Mouse (Mus musculus) MEL (cell line): Measurements from ENCODE around the gene Gm10300. TPM values are rescaled to one million over a fixed set of nuclear protein-coding genes. Genes with fewer than 3 reads are reported as not detected.

ENCODE experiments used
- DNase-seq: peaks from one replicate; pipeline ENCODE4 v3.0.0; 2011; ENCODE audit warnings: low read depth, low spot score
- H3K27ac ChIP-seq: 2 replicates; pipeline ENCODE4 v1.5.1; 2012; ENCODE audit warnings: low read depth, mild to moderate bottlenecking, control low read depth, low read length, moderate library complexity; ENCODE audit not compliant: control insufficient read depth
- H3K27me3 ChIP-seq, 2 experiments: fragments of 150-350 bp in 1 of 2; sonication (generic) in 1 of 2; 2 replicates each; pipeline ENCODE4 v1.6.1; 2012; ENCODE audit warnings: low read length in 2 of 2, mild to moderate bottlenecking in 2 of 2, improper control_type of control experiment in 1 of 2, moderate library complexity in 1 of 2; ENCODE audit not compliant: insufficient read depth in 2 of 2, control insufficient read depth in 1 of 2
- H3K36me3 ChIP-seq, 2 experiments: 2 replicates each; pipeline ENCODE4 v1.6.1; 2012 to 2014; ENCODE audit warnings: low read length in 2 of 2, improper control_type of control experiment in 1 of 2, inconsistent platforms in 1 of 2, mild to moderate bottlenecking in 1 of 2; ENCODE audit not compliant: insufficient read depth in 2 of 2, control insufficient read depth in 1 of 2
- H3K4me1 ChIP-seq, 2 experiments: fragments of 150-350 bp in 1 of 2; sonication (generic) in 1 of 2; 2 replicates each; pipeline ENCODE4 v1.6.1; 2012; ENCODE audit warnings: low read length in 2 of 2, improper control_type of control experiment in 1 of 2, mild to moderate bottlenecking in 1 of 2; ENCODE audit not compliant: insufficient read depth in 2 of 2, control insufficient read depth in 1 of 2
- H3K4me3 ChIP-seq, 2 experiments: fragments of 150-350 bp in 1 of 2; sonication (generic) in 1 of 2; 2 replicates each; pipeline ENCODE4 v1.5.1; 2012; ENCODE audit warnings: low read depth in 2 of 2, low read length in 2 of 2, mild to moderate bottlenecking in 2 of 2, moderate library complexity in 2 of 2, control low read depth in 1 of 2, improper control_type of control experiment in 1 of 2; ENCODE audit not compliant: control insufficient read depth in 1 of 2, insufficient read depth in 1 of 2
- H3K79me2 ChIP-seq: 2 replicates; pipeline ENCODE4 v1.6.1; 2012; ENCODE audit warnings: mild to moderate bottlenecking, low read length, moderate library complexity; ENCODE audit not compliant: control insufficient read depth, poor library complexity, insufficient read depth
- H3K9ac ChIP-seq: 2 replicates; pipeline ENCODE4 v1.6.1; 2012; ENCODE audit warnings: low read depth, mild to moderate bottlenecking, control low read depth, low read length, moderate library complexity; ENCODE audit not compliant: control insufficient read depth, poor library complexity, severe bottlenecking
- H3K9me3 ChIP-seq: fragments of 150-350 bp; sonication (generic); replicated peaks from 2 replicates; pipeline ENCODE4 v1.6.1; 2012; ENCODE audit warnings: mild to moderate bottlenecking, low read length, improper control_type of control experiment, moderate library complexity; ENCODE audit not compliant: insufficient read depth
- BHLHE40 ChIP-seq: IDR thresholded peaks from 2 replicates; pipeline ENCODE4 v1.6.1; 2012; ENCODE audit warnings: low read depth, mild to moderate bottlenecking, inconsistent platforms, low read length, improper control_type of control experiment, borderline replicate concordance
- CHD1 ChIP-seq: IDR thresholded peaks from 2 replicates; pipeline ENCODE4 v1.6.1; 2012; ENCODE audit warnings: low read depth, mild to moderate bottlenecking, inconsistent platforms, low read length, improper control_type of control experiment
- CHD2 ChIP-seq: IDR thresholded peaks from 2 replicates; pipeline ENCODE4 v1.6.1; 2011; ENCODE audit warnings: low read length, improper control_type of control experiment
- ELF1 ChIP-seq: IDR thresholded peaks from 2 replicates; pipeline ENCODE4 v1.6.1; 2014; ENCODE audit warnings: low read depth, mild to moderate bottlenecking, inconsistent platforms, low read length, improper control_type of control experiment, moderate library complexity
- EP300 ChIP-seq, 2 experiments: IDR thresholded peaks; 2 replicates each; pipeline ENCODE4 v1.6.1; 2011; ENCODE audit warnings: improper control_type of control experiment in 2 of 2, low read length in 2 of 2, low read depth in 1 of 2, mild to moderate bottlenecking in 1 of 2
- ETS1 ChIP-seq: IDR thresholded peaks from 2 replicates; pipeline ENCODE4 v1.6.1; 2012; ENCODE audit warnings: low read depth, mild to moderate bottlenecking, inconsistent platforms, low read length, improper control_type of control experiment, moderate library complexity
- GABPA ChIP-seq: IDR thresholded peaks from 2 replicates; pipeline ENCODE4 v1.6.1; 2012; ENCODE audit warnings: low read depth, mild to moderate bottlenecking, inconsistent platforms, low read length, improper control_type of control experiment, moderate library complexity
- GATA1 ChIP-seq: IDR thresholded peaks from 2 replicates; pipeline ENCODE4 v1.6.1; 2011; ENCODE audit warnings: low read depth, low read length, improper control_type of control experiment
- HCFC1 ChIP-seq: IDR thresholded peaks from 2 replicates; pipeline ENCODE4 v1.6.1; 2012; ENCODE audit warnings: low read depth, mild to moderate bottlenecking, inconsistent platforms, low read length, improper control_type of control experiment, moderate library complexity
- MAFK ChIP-seq: IDR thresholded peaks from 2 replicates; pipeline ENCODE4 v1.6.1; 2011; ENCODE audit warnings: low read depth, mild to moderate bottlenecking, low read length, improper control_type of control experiment, borderline replicate concordance
- MAX ChIP-seq: IDR thresholded peaks from 2 replicates; pipeline ENCODE4 v1.6.1; 2011; ENCODE audit warnings: low read length, improper control_type of control experiment
- MAZ ChIP-seq: IDR thresholded peaks from 2 replicates; pipeline ENCODE4 v1.6.1; 2012; ENCODE audit warnings: low read depth, mild to moderate bottlenecking, inconsistent platforms, low read length, improper control_type of control experiment
- MEF2A ChIP-seq: IDR thresholded peaks from 2 replicates; pipeline ENCODE4 v1.6.1; 2014; ENCODE audit warnings: low read depth, mild to moderate bottlenecking, inconsistent platforms, low read length, improper control_type of control experiment; ENCODE audit not compliant: poor library complexity, insufficient replicate concordance, severe bottlenecking; ENCODE audit errors: extremely low read depth
- MXI1 ChIP-seq: IDR thresholded peaks from 2 replicates; pipeline ENCODE4 v1.6.1; 2011; ENCODE audit warnings: mild to moderate bottlenecking, low read depth, low read length, improper control_type of control experiment
- MYC ChIP-seq: IDR thresholded peaks from 2 replicates; pipeline ENCODE4 v1.6.1; 2011; ENCODE audit warnings: low read depth, mild to moderate bottlenecking, low read length, improper control_type of control experiment, moderate library complexity
- NRF1 ChIP-seq: IDR thresholded peaks from 2 replicates; pipeline ENCODE4 v1.6.1; 2014; ENCODE audit warnings: low read depth, mild to moderate bottlenecking, inconsistent platforms, low read length, improper control_type of control experiment, moderate library complexity; ENCODE audit not compliant: poor library complexity, insufficient read depth, severe bottlenecking
- POLR2A ChIP-seq, 2 experiments: IDR thresholded peaks; 2 replicates each; pipeline ENCODE4 v1.6.1; 2011 to 2012; ENCODE audit warnings: low read length in 2 of 2, mild to moderate bottlenecking in 2 of 2, control low read depth in 1 of 2, improper control_type of control experiment in 1 of 2, low read depth in 1 of 2, moderate library complexity in 1 of 2; ENCODE audit not compliant: control insufficient read depth in 1 of 2, insufficient read depth in 1 of 2, poor library complexity in 1 of 2
- RCOR1 ChIP-seq: IDR thresholded peaks from 2 replicates; pipeline ENCODE4 v1.6.1; 2012; ENCODE audit warnings: low read depth, mild to moderate bottlenecking, inconsistent platforms, low read length, improper control_type of control experiment
- SIN3A ChIP-seq: IDR thresholded peaks from 2 replicates; pipeline ENCODE4 v1.6.1; 2012; ENCODE audit warnings: low read length, improper control_type of control experiment, inconsistent platforms
- SMC3 ChIP-seq: IDR thresholded peaks from 2 replicates; pipeline ENCODE4 v1.6.1; 2011; ENCODE audit warnings: low read depth, low read length, improper control_type of control experiment
- TAL1 ChIP-seq: IDR thresholded peaks from 2 replicates; pipeline ENCODE4 v1.6.1; 2012; ENCODE audit warnings: mild to moderate bottlenecking, inconsistent platforms, low read length, moderate library complexity, mixed read lengths
- TBP ChIP-seq: IDR thresholded peaks from 2 replicates; pipeline ENCODE4 v1.8.0; 2011; ENCODE audit warnings: low read depth, low read length, improper control_type of control experiment
- TCF12 ChIP-seq: IDR thresholded peaks from 2 replicates; pipeline ENCODE4 v1.6.1; 2014; ENCODE audit warnings: low read depth, mild to moderate bottlenecking, inconsistent platforms, low read length, improper control_type of control experiment, moderate library complexity
- USF1 ChIP-seq: IDR thresholded peaks from 2 replicates; pipeline ENCODE4 v1.6.1; 2014; ENCODE audit warnings: low read depth, mild to moderate bottlenecking, inconsistent platforms, low read length, improper control_type of control experiment, moderate library complexity
- USF2 ChIP-seq, 2 experiments: IDR thresholded peaks; 2 replicates each; pipeline ENCODE4 v1.6.1; 2011 to 2012; ENCODE audit warnings: improper control_type of control experiment in 2 of 2, low read length in 2 of 2, borderline replicate concordance in 1 of 2, inconsistent platforms in 1 of 2, low read depth in 1 of 2, mild to moderate bottlenecking in 1 of 2; ENCODE audit not compliant: insufficient read depth in 1 of 2
- ZC3H11A ChIP-seq: IDR thresholded peaks from 2 replicates; pipeline ENCODE4 v1.6.1; 2012; ENCODE audit warnings: low read depth, mild to moderate bottlenecking, inconsistent platforms, low read length, improper control_type of control experiment
- ZNF384 ChIP-seq: IDR thresholded peaks from 2 replicates; pipeline ENCODE4 v1.6.1; 2012; ENCODE audit warnings: low read depth, mild to moderate bottlenecking, inconsistent platforms, low read length, improper control_type of control experiment
- polyA plus RNA-seq, 2 experiments: library from polyadenylated mRNA; stranded (reverse) in 1 of 2; unstranded in 1 of 2; fragments of >175 nt in 1 of 2; fragments of >200 nt in 1 of 2; gene quantifications; 2 replicates each; pipeline versions ENCODE4 v1.2.1 to v1.2.4; 2012; ENCODE audit warnings: low replicate concordance in 2 of 2, low read depth in 1 of 2; ENCODE audit not compliant: insufficient read length in 2 of 2, insufficient read depth in 1 of 2, missing spikeins in 1 of 2
- total RNA-seq: library from RNA; depleted of rRNA; stranded (reverse); fragments of 300-350 nt; gene quantifications from 2 replicates; pipeline ENCODE4 v1.2.3, GENCODE M21; 2012

Gm10300 gene
- total and polyA plus RNA-seq, 3 experiments: 0.18 to 0.46 TPM; not detected in 1

DNA sequence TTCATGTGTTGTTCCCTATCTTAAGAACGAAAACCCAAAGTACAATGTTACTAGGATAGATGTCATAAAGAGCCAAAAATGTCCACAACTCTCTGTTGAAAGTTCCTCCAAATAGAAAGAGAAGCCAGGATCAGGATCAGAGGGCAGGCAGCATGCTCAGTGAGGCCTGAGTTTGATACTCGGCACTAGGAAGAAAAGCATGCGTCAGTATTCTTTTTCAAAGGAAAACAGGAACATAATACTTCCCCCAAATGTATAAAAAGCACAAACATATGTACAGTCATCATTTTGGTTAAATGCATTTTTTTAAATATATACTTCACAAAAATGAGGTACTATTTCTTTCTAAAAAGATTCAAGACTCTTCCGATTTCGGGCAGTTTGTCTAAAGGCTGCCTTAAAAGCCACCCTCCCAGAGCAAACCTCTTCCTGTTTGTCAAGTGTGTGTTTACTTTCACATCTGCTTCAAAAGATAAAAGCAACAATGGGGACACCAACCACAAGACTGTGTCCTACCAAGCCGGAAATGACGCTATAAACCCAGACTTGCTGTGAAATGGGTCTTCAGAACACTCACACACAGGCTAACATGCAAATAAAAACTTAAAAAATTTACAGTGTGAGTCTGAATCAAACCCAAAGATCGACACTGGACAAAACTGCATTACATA is 34.4 kb upstream of the Gm10300 start:
- Histone ChIP-seq H3K9ac (peak overlapping the region; percentile 60), H3K9me3 (no peaks in the 10 kb centered on the region), H3K27ac (peak overlapping the region; percentile 86), H3K79me2 (peaks cover 43% of the 10 kb centered on the region), H3K4me3 (peak overlapping the region; percentile 24 to 64), H3K36me3 (peaks cover 0 to 35% of the 10 kb centered on the region in 2 experiments; a peak in 2 of 4 replicates), H3K27me3 (no peaks in the 10 kb centered on the region), H3K4me1 (peaks cover 16 to 18% of the 10 kb centered on the region in 2 experiments)
- TF ChIP-seq TAL1 (peak; percentile 87), ZC3H11A (0 out of 2 replicates have a peak, but pooled peaks have one; percentile 4), GABPA (no peak), EP300 (IDR thresholded peaks at IDR 0.05; ENCODE audit: low read depth in 1 of 2, low read length in 2 of 2) (peak; percentile 73 to 79; a peak in 3 of 4 replicates), CHD2 (no peak), MAX (peak; percentile 23; the same call in 1 of the 2 replicates), USF2 (IDR thresholded peaks at IDR 0.05; ENCODE audit: borderline replicate concordance in 1 of 2, insufficient read depth in 1 of 2, low read depth in 1 of 2, low read length in 2 of 2) (no peak), MAFK (no peak), GATA1 (peak; percentile 86), USF1 (no peak), MEF2A (no peak), CHD1 (0 out of 2 replicates have a peak, but pooled peaks have one; percentile 7), MYC (peak; percentile 71; the same call in 1 of the 2 replicates), ELF1 (peak; percentile 69; the same call in 1 of the 2 replicates), MXI1 (peak; percentile 54), HCFC1 (peak; percentile 57; the same call in 1 of the 2 replicates), NRF1 (no peak), SIN3A (peak; percentile 93), ZNF384 (0 out of 2 replicates have a peak, but pooled peaks have one; percentile 4), POLR2A (IDR thresholded peaks at IDR 0.05; ENCODE audit: control insufficient read depth in 1 of 2, insufficient read depth in 1 of 2, low read depth in 1 of 2, low read length in 2 of 2, poor library complexity in 1 of 2) (no peak), TBP (no peak), ETS1 (peak; percentile 94), SMC3 (no peak), BHLHE40 (no peak; the same call in 1 of the 2 replicates), TCF12 (peak; percentile 77), RCOR1 (0 out of 2 replicates have a peak, but pooled peaks have one; percentile 45), MAZ (0 out of 2 replicates have a peak, but pooled peaks have one; percentile 25)
- DNase-seq: peak; percentile 90
